9 mouse cellular contexts compared by ENCODE assay signal in the genomic region with DNA sequence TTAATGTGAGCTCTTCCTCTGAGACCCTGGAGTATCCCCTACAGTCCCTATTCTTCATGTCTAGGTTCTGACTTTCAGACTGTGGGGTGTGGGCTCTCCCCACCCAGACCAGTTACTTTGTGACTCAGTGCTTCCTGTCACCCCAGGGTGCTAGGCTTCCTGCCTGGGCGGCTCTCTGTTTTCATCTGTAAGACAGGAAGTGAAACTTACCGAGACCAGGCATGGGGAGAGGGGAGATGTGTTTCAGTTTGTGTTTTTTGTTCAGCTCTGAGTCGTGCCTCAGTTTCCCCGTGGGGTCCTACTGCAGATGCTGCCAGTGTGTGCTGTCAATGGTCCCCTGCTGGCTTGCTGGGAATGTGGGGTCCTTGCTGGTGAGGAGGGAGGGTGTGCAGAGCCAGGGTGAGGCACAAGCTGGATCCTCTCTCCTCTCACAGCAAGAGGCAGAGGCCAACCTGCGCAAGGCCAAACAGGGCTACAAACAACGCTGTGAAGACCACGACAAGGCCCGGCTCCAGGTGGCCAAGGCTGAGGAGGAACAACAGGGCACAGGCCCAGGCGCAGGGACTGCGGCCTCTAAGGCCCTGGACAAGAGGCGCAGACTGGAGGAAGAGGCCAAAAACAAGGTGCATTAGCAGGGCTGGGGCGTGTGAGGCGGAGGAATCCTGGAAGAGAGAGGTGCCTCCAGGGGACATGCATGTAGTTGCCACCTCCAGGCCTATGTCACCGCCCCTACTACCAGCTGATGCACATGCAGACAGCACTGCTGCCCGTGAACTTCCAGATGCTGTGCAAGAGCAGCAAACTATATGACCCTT. TPM values are rescaled to one million over a fixed set of nuclear protein-coding genes. Genes with fewer than 3 reads are reported as not detected.
DNase-seq lines count a peak whose midpoint lies in the region; ATAC-seq and TF ChIP-seq lines count a peak whose summit lies in the region.
"Had no signal": no experiment of that assay in that cellular context is flagged by ENCODE, and none has a peak within 500 bp of the region (broad histone marks: within the 10 kb centered on the region; RNA-seq: fewer than 3 reads in every experiment).

No protein-coding gene starts in this region.

- H3K9ac ChIP-seq in midbrain, embryonic 13.5 days (replicated peaks), result no peak overlapping the region
- H3K9ac ChIP-seq in midbrain, embryonic 14.5 days (replicated peaks; ENCODE audit: low read length), result no peak overlapping the region
- no peak overlapping the region for H3K9ac ChIP-seq in forebrain, postnatal 0 days

- DNase-seq in midbrain, embryonic 14.5 days, result no peak
- DNase-seq in thymus, postnatal 14 days, result peak; percentile 88
- no peak for DNase-seq in Muller cell, postnatal 12 days (ENCODE audit: inconsistent ontology term)
- DNase-seq in frontal cortex, postnatal 14 days (ENCODE audit: low spot score in 2 of 2), result no peak
- no peak for DNase-seq in forebrain, postnatal 0 days

- no peaks in the 10 kb centered on the region for H3K9me3 ChIP-seq in midbrain, embryonic 13.5 days
- H3K9me3 ChIP-seq in midbrain, embryonic 14.5 days (ENCODE audit: control insufficient read depth, low read length), result no peaks in the 10 kb centered on the region
- H3K9me3 ChIP-seq in megakaryocyte, embryonic 14.5 days, result no peaks in the 10 kb centered on the region
- no peaks in the 10 kb centered on the region for H3K9me3 ChIP-seq in forebrain, postnatal 0 days (ENCODE audit: low read length)

- TF ChIP-seq CTCF in bone marrow macrophage, adult 2 months (IDR thresholded peaks at IDR 0.05; ENCODE audit: low read depth, low read length), result no peak
- TF ChIP-seq CTCF in forebrain, postnatal 0 days (IDR thresholded peaks at IDR 0.05; ENCODE audit: low read depth), result no peak

- ATAC-seq in midbrain, embryonic 13.5 days, result no peak
- no peak for ATAC-seq in midbrain, embryonic 14.5 days (ENCODE audit: low FRiP score, low TSS enrichment)
- ATAC-seq in forebrain, postnatal 0 days, result no peak
- ATAC-seq: intestine, embryonic 16.5 days had no signal

- no peak overlapping the region for H3K4me2 ChIP-seq in midbrain, embryonic 13.5 days (replicated peaks)
- no peak overlapping the region for H3K4me2 ChIP-seq in midbrain, embryonic 14.5 days (ENCODE audit: low read length)
- no peak overlapping the region for H3K4me2 ChIP-seq in forebrain, postnatal 0 days (ENCODE audit: low read depth)

- no peaks in the 10 kb centered on the region for H3K36me3 ChIP-seq in midbrain, embryonic 13.5 days
- H3K36me3 ChIP-seq in midbrain, embryonic 14.5 days (ENCODE audit: control insufficient read depth, insufficient read depth, low read length), result no peaks in the 10 kb centered on the region
- peaks cover 100% of the 10 kb centered on the region for H3K36me3 ChIP-seq in megakaryocyte, embryonic 14.5 days (replicated peaks; ENCODE audit: low read length)
- H3K36me3 ChIP-seq in forebrain, postnatal 0 days (ENCODE audit: insufficient read depth), result no peaks in the 10 kb centered on the region

- peaks cover 6% of the 10 kb centered on the region for H3K4me1 ChIP-seq in midbrain, embryonic 13.5 days (replicated peaks)
- H3K4me1 ChIP-seq in midbrain, embryonic 14.5 days (ENCODE audit: control insufficient read depth, insufficient read depth, low read length), result no peaks in the 10 kb centered on the region
- peaks cover 32% of the 10 kb centered on the region for H3K4me1 ChIP-seq in bone marrow macrophage, adult 2 months (ENCODE audit: control insufficient read depth, insufficient read depth, low read length)
- peaks cover 100% of the 10 kb centered on the region for H3K4me1 ChIP-seq in megakaryocyte, embryonic 14.5 days
- no peaks in the 10 kb centered on the region for H3K4me1 ChIP-seq in forebrain, postnatal 0 days (ENCODE audit: insufficient read depth)

- WGBS in midbrain, embryonic 13.5 days, result 78% methylated on average over 15 of the region's 15 CpGs
- 79% methylated on average over 15 of the region's 15 CpGs for WGBS in midbrain, embryonic 14.5 days
- WGBS in forebrain, postnatal 0 days, result 80% methylated on average over 15 of the region's 15 CpGs

- peaks cover 14% of the 10 kb centered on the region for H3K27me3 ChIP-seq in midbrain, embryonic 13.5 days
- H3K27me3 ChIP-seq in midbrain, embryonic 14.5 days (ENCODE audit: control insufficient read depth, insufficient read depth, low read length), result peaks cover 5% of the 10 kb centered on the region; the same call in 1 of the 2 replicates
- no peaks in the 10 kb centered on the region for H3K27me3 ChIP-seq in megakaryocyte, embryonic 14.5 days (replicated peaks)
- peaks cover 7% of the 10 kb centered on the region; the same call in 1 of the 2 replicates for H3K27me3 ChIP-seq in forebrain, postnatal 0 days (ENCODE audit: insufficient read depth, low read length)

- peak overlapping the region; percentile 14; the same call in 1 of the 2 replicates for H3K27ac ChIP-seq in midbrain, embryonic 13.5 days
- H3K27ac ChIP-seq in midbrain, embryonic 14.5 days (replicated peaks; ENCODE audit: low read depth, low read length), result no peak overlapping the region
- H3K27ac ChIP-seq in bone marrow macrophage, adult 2 months (ENCODE audit: insufficient read depth, low read depth, low read length), result peak overlapping the region; percentile 84
- no peak overlapping the region for H3K27ac ChIP-seq in forebrain, postnatal 0 days (ENCODE audit: low read depth, low read length)

- no peak for TF ChIP-seq POLR2A in bone marrow macrophage, adult 2 months (IDR thresholded peaks at IDR 0.05; ENCODE audit: borderline replicate concordance, low read depth, low read length)

- H3K4me3 ChIP-seq in midbrain, embryonic 13.5 days (replicated peaks), result no peak overlapping the region
- no peak overlapping the region for H3K4me3 ChIP-seq in midbrain, embryonic 14.5 days (replicated peaks; ENCODE audit: low read depth, low read length)
- H3K4me3 ChIP-seq in bone marrow macrophage, adult 2 months (ENCODE audit: insufficient read depth, low read length), result peak overlapping the region; percentile 40
- peak overlapping the region; percentile 89 for H3K4me3 ChIP-seq in megakaryocyte, embryonic 14.5 days (replicated peaks)
- no peak overlapping the region for H3K4me3 ChIP-seq in forebrain, postnatal 0 days (ENCODE audit: low read depth, low read length)

RNA-seq across cellular contexts. Expression of gene Arhgap45, which starts 8.0 kb away (rescaled TPM):
- polyA plus RNA-seq in midbrain, embryonic 13.5 days (2015; fragmentation: Nextera tagmentation; extraction: Ambion mirVana), result 1.5 and 1.6 TPM in 2 replicates
- polyA plus RNA-seq in midbrain, embryonic 14.5 days (2014; fragmentation: Nextera tagmentation; extraction: Ambion mirVana), result 0.39 and 1.4 TPM in 2 replicates
- polyA plus RNA-seq in bone marrow macrophage, adult 2 months (2012; ENCODE audit: insufficient read depth, insufficient read length, missing spikeins), result 218 TPM in 2 replicates
- polyA plus RNA-seq in megakaryocyte, embryonic 14.5 days (2012; ENCODE audit: insufficient read depth, low replicate concordance), result 375 and 477 TPM in 2 replicates
- 2.3 and 2.4 TPM in 2 replicates for total RNA-seq in forebrain, postnatal 0 days (2014; rRNA removed)
- 1.2 and 1.7 TPM in 2 replicates for polyA plus RNA-seq in forebrain, postnatal 0 days (2015; fragmentation: Nextera tagmentation; extraction: Ambion mirVana)

RNA-seq across cellular contexts. Expression of gene Polr2e, which starts 15.2 kb away (rescaled TPM):
- 159 and 174 TPM in 2 replicates for polyA plus RNA-seq in midbrain, embryonic 13.5 days (2015; fragmentation: Nextera tagmentation; extraction: Ambion mirVana)
- 157 and 167 TPM in 2 replicates for polyA plus RNA-seq in midbrain, embryonic 14.5 days (2014; fragmentation: Nextera tagmentation; extraction: Ambion mirVana)
- polyA plus RNA-seq in bone marrow macrophage, adult 2 months (2012; ENCODE audit: insufficient read depth, insufficient read length, missing spikeins), result 53.0 and 55.5 TPM in 2 replicates
- 147 and 260 TPM in 2 replicates for polyA plus RNA-seq in megakaryocyte, embryonic 14.5 days (2012; ENCODE audit: insufficient read depth, low replicate concordance)
- total RNA-seq in forebrain, postnatal 0 days (2014; rRNA removed), result 104 and 129 TPM in 2 replicates
- polyA plus RNA-seq in forebrain, postnatal 0 days (2015; fragmentation: Nextera tagmentation; extraction: Ambion mirVana), result 168 and 184 TPM in 2 replicates

RNA-seq across cellular contexts. Expression of gene Gpx4, which starts 22.5 kb away (rescaled TPM):
- 498 and 532 TPM in 2 replicates for polyA plus RNA-seq in midbrain, embryonic 13.5 days (2015; fragmentation: Nextera tagmentation; extraction: Ambion mirVana)
- 508 and 543 TPM in 2 replicates for polyA plus RNA-seq in midbrain, embryonic 14.5 days (2014; fragmentation: Nextera tagmentation; extraction: Ambion mirVana)
- 311 and 322 TPM in 2 replicates for polyA plus RNA-seq in bone marrow macrophage, adult 2 months (2012; ENCODE audit: insufficient read depth, insufficient read length, missing spikeins)
- polyA plus RNA-seq in megakaryocyte, embryonic 14.5 days (2012; ENCODE audit: insufficient read depth, low replicate concordance), result 3,942 and 9,172 TPM in 2 replicates
- 401 and 478 TPM in 2 replicates for total RNA-seq in forebrain, postnatal 0 days (2014; rRNA removed)
- polyA plus RNA-seq in forebrain, postnatal 0 days (2015; fragmentation: Nextera tagmentation; extraction: Ambion mirVana), result 644 and 800 TPM in 2 replicates

RNA-seq across cellular contexts. Expression of gene Abca7, which starts 28.1 kb away (rescaled TPM):
- polyA plus RNA-seq in midbrain, embryonic 13.5 days (2015; fragmentation: Nextera tagmentation; extraction: Ambion mirVana), result 5.4 and 5.8 TPM in 2 replicates
- polyA plus RNA-seq in midbrain, embryonic 14.5 days (2014; fragmentation: Nextera tagmentation; extraction: Ambion mirVana), result 3.7 and 4.1 TPM in 2 replicates
- polyA plus RNA-seq in bone marrow macrophage, adult 2 months (2012; ENCODE audit: insufficient read depth, insufficient read length, missing spikeins), result 24.6 and 27.5 TPM in 2 replicates
- polyA plus RNA-seq in megakaryocyte, embryonic 14.5 days (2012; ENCODE audit: insufficient read depth, low replicate concordance), result 47.4 and 62.2 TPM in 2 replicates
- 6.1 and 6.2 TPM in 2 replicates for total RNA-seq in forebrain, postnatal 0 days (2014; rRNA removed)
- 1.1 TPM in 2 replicates for polyA plus RNA-seq in forebrain, postnatal 0 days (2015; fragmentation: Nextera tagmentation; extraction: Ambion mirVana)

RNA-seq across cellular contexts. Expression of gene Cnn2, which starts 36.1 kb away (rescaled TPM):
- 29.5 and 37.1 TPM in 2 replicates for polyA plus RNA-seq in midbrain, embryonic 13.5 days (2015; fragmentation: Nextera tagmentation; extraction: Ambion mirVana)
- 10.9 and 35.0 TPM in 2 replicates for polyA plus RNA-seq in midbrain, embryonic 14.5 days (2014; fragmentation: Nextera tagmentation; extraction: Ambion mirVana)
- 37.5 and 41.5 TPM in 2 replicates for polyA plus RNA-seq in bone marrow macrophage, adult 2 months (2012; ENCODE audit: insufficient read depth, insufficient read length, missing spikeins)
- polyA plus RNA-seq in megakaryocyte, embryonic 14.5 days (2012; ENCODE audit: insufficient read depth, low replicate concordance), result 1,011 and 1,303 TPM in 2 replicates
- total RNA-seq in forebrain, postnatal 0 days (2014; rRNA removed), result 19.5 and 28.2 TPM in 2 replicates
- polyA plus RNA-seq in forebrain, postnatal 0 days (2015; fragmentation: Nextera tagmentation; extraction: Ambion mirVana), result 15.7 and 17.0 TPM in 2 replicates

Comparison
In these comparisons a context has a peak if more than half of its experiments do, and no peak if none do; other contexts are left out.
1. H3K27ac ChIP-seq: peak in midbrain, embryonic 13.5 days (single experiment) and bone marrow macrophage, adult 2 months (single experiment); none in midbrain, embryonic 14.5 days (single experiment) and forebrain, postnatal 0 days (single experiment).
2. H3K4me3 ChIP-seq: peak in bone marrow macrophage, adult 2 months (single experiment) and megakaryocyte, embryonic 14.5 days (single experiment); none in midbrain, embryonic 13.5 days (single experiment), midbrain, embryonic 14.5 days (single experiment) and forebrain, postnatal 0 days (single experiment).
3. RNA of gene Arhgap45, which starts 8.0 kb away (polyA plus RNA-seq): 375 to 477 TPM in megakaryocyte, embryonic 14.5 days and 218 TPM in bone marrow macrophage, adult 2 months; 1.2 to 1.7 TPM in forebrain, postnatal 0 days, 1.5 to 1.6 TPM in midbrain, embryonic 13.5 days and 0.39 to 1.4 TPM in midbrain, embryonic 14.5 days; every median in the first group is over 10 times any median in the second.